Mouse (Mus musculus) macrophage (primary cell): Measurements from ENCODE around the gene 1700001O22Rik. TPM values are rescaled to one million over a fixed set of nuclear protein-coding genes. Genes with fewer than 3 reads are reported as not detected.

Source experiments
- H3K27ac ChIP-seq: fragments of 350-480 bp; formaldehyde crosslinking; 2 replicates; pipeline ENCODE4 v1.9.0; 2021
- H3K36me3 ChIP-seq: fragments of 350-480 bp; formaldehyde crosslinking; 2 replicates; pipeline ENCODE4 v1.9.0; 2021; ENCODE audit errors: inconsistent target
- H3K4me3 ChIP-seq: fragments of 350-480 bp; formaldehyde crosslinking; 2 replicates; pipeline ENCODE4 v1.9.0; 2021; ENCODE audit errors: inconsistent target
- H3K79me2 ChIP-seq: fragments of 350-480 bp; formaldehyde crosslinking; 2 replicates; pipeline ENCODE4 v1.9.0; 2021; ENCODE audit errors: inconsistent target
- WGBS: methylation state at CpG from one replicate; pipeline ENCODE4 v1.1.7; 2026; ENCODE audit warnings: inconsistent platforms; ENCODE audit not compliant: missing documents; 5-methylcytosine and 5-hydroxymethylcytosine counted together
- polyA plus RNA-seq: library from polyadenylated mRNA; stranded (reverse); fragments of 250-400 nt; gene quantifications from 3 replicates; pipeline ENCODE4 v1.2.4, GENCODE M21; 2018; ENCODE audit warnings: inconsistent platforms

Gene 1700001O22Rik
- polyA plus RNA-seq, 1 experiment from 2014 or later, result not detected

- Histone ChIP-seq H3K79me2 (no peaks in the 10 kb centered on the region), H3K36me3 (no peaks in the 10 kb centered on the region), H3K27ac (no peak overlapping the region), H3K4me3 (no peak overlapping the region)
- 81% methylated on average over 4 of the region's 4 CpGs for WGBS
Observed at GRCm38 (mm10) chr2:30759088-30759374, 44.4 kb downstream of the 1700001O22Rik start.

- no peaks in the 10 kb centered on the region for H3K36me3 ChIP-seq
- H3K27ac ChIP-seq, result no peak overlapping the region
- no peak overlapping the region for H3K4me3 ChIP-seq
- no peaks in the 10 kb centered on the region for H3K79me2 ChIP-seq
- 56% methylated on average over 17 of the region's 17 CpGs for whole genome bisulfite sequencing
Observed at GRCm38 (mm10) chr2:30758341-30759087, 44.9 kb downstream of the 1700001O22Rik start.

GRCm38 (mm10) chr2:30756962-30757715 lies 46.3 kb downstream of the 1700001O22Rik start:
- Histone ChIP-seq H3K36me3 (no peaks in the 10 kb centered on the region), H3K79me2 (no peaks in the 10 kb centered on the region), H3K27ac (no peak overlapping the region), H3K4me3 (no peak overlapping the region)
- WGBS, result 95% methylated on average over 10 of the region's 10 CpGs

- H3K27ac ChIP-seq, result no peak overlapping the region
- H3K4me3 ChIP-seq, result no peak overlapping the region
- no peaks in the 10 kb centered on the region for H3K79me2 ChIP-seq
- no peaks in the 10 kb centered on the region for H3K36me3 ChIP-seq
- 90% methylated on average over 5 of the region's 6 CpGs for WGBS
Observed at GRCm38 (mm10) chr2:30755985-30756765, 47.3 kb downstream of the 1700001O22Rik start.

GRCm38 (mm10) chr2:30754831-30755230 lies 48.6 kb downstream of the 1700001O22Rik start:
- H3K36me3 ChIP-seq, result no peaks in the 10 kb centered on the region
- no peak overlapping the region for H3K27ac ChIP-seq
- H3K4me3 ChIP-seq, result no peak overlapping the region
- no peaks in the 10 kb centered on the region for H3K79me2 ChIP-seq
- 84% methylated on average over 3 of the region's 3 CpGs for WGBS

GRCm38 (mm10) chr2:30753219-30753618 lies 50.2 kb downstream of the 1700001O22Rik start:
- H3K4me3 ChIP-seq, result no peak overlapping the region
- 69% methylated on average over 18 of the region's 18 CpGs for WGBS
- H3K36me3 ChIP-seq, result no peaks in the 10 kb centered on the region
- H3K27ac ChIP-seq, result no peak overlapping the region
- no peaks in the 10 kb centered on the region for H3K79me2 ChIP-seq

- WGBS, result 91% methylated on average over 5 of the region's 5 CpGs
Observed at GRCm38 (mm10) chr2:30752471-30752870, 51.0 kb downstream of the 1700001O22Rik start.

GRCm38 (mm10) chr2:30750025-30750424 lies 53.4 kb downstream of the 1700001O22Rik start:
- H3K4me3 ChIP-seq, result no peak overlapping the region
- no peak overlapping the region for H3K27ac ChIP-seq
- H3K79me2 ChIP-seq, result no peaks in the 10 kb centered on the region
- no peaks in the 10 kb centered on the region for H3K36me3 ChIP-seq
- 75% methylated on average over 5 of the region's 5 CpGs for WGBS

More at GRCm38 (mm10) chr2:30752471-30752870, 51.0 kb downstream of the 1700001O22Rik start:
- Histone ChIP-seq H3K36me3 (no peaks in the 10 kb centered on the region), H3K79me2 (no peaks in the 10 kb centered on the region), H3K27ac (no peak overlapping the region), H3K4me3 (no peak overlapping the region)

GRCm38 (mm10) chr2:30747602-30748162 lies 55.8 kb downstream of the 1700001O22Rik start:
- no peak overlapping the region for H3K27ac ChIP-seq
- no peaks in the 10 kb centered on the region for H3K79me2 ChIP-seq
- no peaks in the 10 kb centered on the region for H3K36me3 ChIP-seq
- WGBS, result 94% methylated on average over 3 of the region's 4 CpGs
- no peak overlapping the region for H3K4me3 ChIP-seq

Other genes with a start within 250 kb of the 1700001O22Rik start
- gene Cstad, start 208.6 kb downstream of the 1700001O22Rik start, polyA plus RNA-seq, result 0.49 to 1.3 TPM (median 0.54 TPM) in 3 replicates
- gene Ntmt1, start 4.2 kb upstream of the 1700001O22Rik start, polyA plus RNA-seq, result 3.4 to 13.7 TPM (median 9.8 TPM) in 3 replicates
- gene Asb6, start 26.7 kb upstream of the 1700001O22Rik start, polyA plus RNA-seq, result 20.4 to 25.2 TPM (median 23.8 TPM) in 3 replicates
- gene Prrx2, start 31.3 kb upstream of the 1700001O22Rik start, polyA plus RNA-seq, result not detected in 3 replicates
- gene Ptges, start 126.2 kb upstream of the 1700001O22Rik start, polyA plus RNA-seq, result 0.59 to 0.80 TPM (median 0.68 TPM) in 3 replicates
- gene Tor1b, start 149.3 kb upstream of the 1700001O22Rik start, polyA plus RNA-seq, result 10.8 to 29.9 TPM (median 25.4 TPM) in 3 replicates
- gene Tor1a, start 164.3 kb upstream of the 1700001O22Rik start, polyA plus RNA-seq, result 34.9 to 50.0 TPM (median 42.9 TPM) in 3 replicates
- gene BC005624, start 178.5 kb upstream of the 1700001O22Rik start, polyA plus RNA-seq, result 50.3 to 111 TPM (median 71.9 TPM) in 3 replicates
- gene Usp20, start 178.6 kb upstream of the 1700001O22Rik start, polyA plus RNA-seq, result 2.9 to 4.6 TPM (median 3.1 TPM) in 3 replicates